Mouse (Mus musculus) stomach, embryonic 14.5 days (tissue): ENCODE data around the gene Fam78a. TPM values are rescaled to one million over a fixed set of nuclear protein-coding genes. Genes with fewer than 3 reads are reported as not detected.
"Not testable (repeated sequence)": the region's sequence is repeated elsewhere in the genome, so short reads cannot be mapped to it uniquely, and the experiment has no call there.

Experiments
- ATAC-seq: fragments of 200-750 bp; cut with Nextera tagmentation; 2 replicates; pipeline ENCODE4 v1.8.0; 2017; ENCODE audit warnings: low read depth, moderate TSS enrichment; ENCODE audit not compliant: insufficient number of reproducible peaks, insufficient read depth, low FRiP score
- H3K27ac ChIP-seq: fragments of 300-500 bp; sonication (generic); 2 replicates; pipeline ENCODE4 v1.5.1; 2014; ENCODE audit warnings: mild to moderate bottlenecking, low read length, moderate library complexity, mixed read lengths
- H3K27me3 ChIP-seq: fragments of 300-500 bp; sonication (generic); 2 replicates; pipeline ENCODE4 v1.6.1; 2014; ENCODE audit warnings: low read length, control low read depth, mixed read lengths; ENCODE audit not compliant: control insufficient read depth, insufficient read depth
- H3K36me3 ChIP-seq: fragments of 300-500 bp; sonication (generic); 2 replicates; pipeline ENCODE4 v1.6.1; 2014; ENCODE audit warnings: mild to moderate bottlenecking, control low read depth, low read length, moderate library complexity, mixed read lengths; ENCODE audit not compliant: control insufficient read depth, insufficient read depth
- H3K4me1 ChIP-seq: fragments of 300-500 bp; sonication (generic); 2 replicates; pipeline ENCODE4 v1.6.1; 2014; ENCODE audit warnings: low read length, control low read depth, mixed read lengths; ENCODE audit not compliant: control insufficient read depth, insufficient read depth
- H3K4me2 ChIP-seq: fragments of 300-500 bp; sonication (generic); replicated peaks from 2 replicates; pipeline ENCODE4 v1.6.1; 2014; ENCODE audit warnings: low read depth, low read length, control low read depth
- H3K4me3 ChIP-seq: fragments of 300-500 bp; sonication (generic); 2 replicates; pipeline ENCODE4 v1.5.1; 2014; ENCODE audit warnings: low read depth, low read length, control low read depth
- H3K9ac ChIP-seq: fragments of 300-500 bp; sonication (generic); replicated peaks from 2 replicates; pipeline ENCODE4 v1.6.1; 2014; ENCODE audit warnings: low read depth, mild to moderate bottlenecking, control low read depth, low read length, moderate library complexity, mixed read lengths
- H3K9me3 ChIP-seq: fragments of 300-500 bp; sonication (generic); 2 replicates; pipeline ENCODE4 v1.6.1; 2016; ENCODE audit warnings: low read depth, low read length, control low read depth; ENCODE audit not compliant: control insufficient read depth
- WGBS: fragments of 180-500 bp; shearing (Covaris S2); extraction: QIAGEN DNeasy Blood & Tissue Kit; methylation state at CpG from one replicate; pipeline ENCODE4 v1.1.7; 2014; 5-methylcytosine and 5-hydroxymethylcytosine counted together
- polyA plus RNA-seq: library from polyadenylated mRNA; unstranded; fragments of >200 nt; fragmentation: Nextera tagmentation; extraction: Ambion mirVana; gene quantifications from 2 replicates; pipeline ENCODE4 v1.2.1, GENCODE M21; 2014

Gene Fam78a
- polyA plus RNA-seq, 1 experiment from 2014 or later = 1.2 TPM

DNA sequence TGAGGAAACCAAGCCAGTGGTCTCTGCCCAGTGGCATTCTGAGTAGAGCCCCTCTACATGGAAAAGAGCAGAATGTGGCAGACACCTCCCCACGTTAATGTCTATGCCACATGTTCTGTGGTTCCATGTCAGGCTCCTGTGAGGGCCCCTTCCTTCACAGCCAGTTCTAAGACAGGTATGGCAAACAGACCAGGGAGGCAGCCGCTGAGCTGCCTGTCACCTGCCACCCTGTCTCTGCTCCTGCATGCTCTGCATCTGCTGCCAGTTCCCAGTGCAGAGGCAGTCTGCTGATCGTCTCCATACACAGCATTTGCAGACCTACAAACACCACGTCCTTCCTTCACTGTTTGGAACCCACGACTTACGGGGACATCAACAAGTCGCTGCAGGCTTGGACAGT, 32.2 kb downstream of the Fam78a start:
- Histone ChIP-seq H3K27ac (no peak overlapping the region), H3K9ac (no peak overlapping the region), H3K4me3 (no peak overlapping the region), H3K9me3 (no peaks in the 10 kb centered on the region), H3K4me2 (no peak overlapping the region), H3K36me3 (peaks cover 39% of the 10 kb centered on the region), H3K27me3 (no peaks in the 10 kb centered on the region), H3K4me1 (0 out of 2 replicates have a peak, but pooled peaks cover 3% of the 10 kb centered on the region)
- ATAC-seq = no peak
- 92% methylated on average over 7 of the region's 7 CpGs for WGBS

DNA sequence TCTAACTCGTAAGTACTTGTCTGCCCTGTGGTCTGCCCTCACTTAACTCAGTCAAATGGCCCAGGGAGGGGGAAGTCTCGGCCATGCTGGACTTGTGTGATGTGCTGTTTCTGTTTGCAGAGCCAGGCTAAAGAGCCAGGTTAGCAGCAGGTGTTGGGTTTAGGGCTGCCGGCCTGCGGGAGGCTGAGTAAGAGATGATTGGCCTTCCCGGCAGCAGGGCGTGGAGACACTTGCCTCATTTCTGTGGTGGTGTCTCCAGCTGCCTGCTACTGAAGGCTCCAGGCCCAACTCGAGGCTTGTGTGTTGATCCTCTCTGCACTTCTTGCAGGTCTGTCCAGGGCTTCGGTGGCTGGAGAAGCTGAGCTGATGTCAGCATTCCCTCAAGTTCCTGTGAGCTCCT, 32.9 kb downstream of the Fam78a start:
- 81% methylated on average over 8 of the region's 8 CpGs for WGBS
- no peak overlapping the region for H3K4me3 ChIP-seq
- 0 out of 2 replicates have a peak, but pooled peaks cover 3% of the 10 kb centered on the region for H3K4me1 ChIP-seq
- ATAC-seq = no peak
- H3K36me3 ChIP-seq = peaks cover 44% of the 10 kb centered on the region
- no peak overlapping the region for H3K9ac ChIP-seq
- no peak overlapping the region for H3K4me2 ChIP-seq
- H3K9me3 ChIP-seq = no peaks in the 10 kb centered on the region
- H3K27ac ChIP-seq = no peak overlapping the region
- no peaks in the 10 kb centered on the region for H3K27me3 ChIP-seq

DNA sequence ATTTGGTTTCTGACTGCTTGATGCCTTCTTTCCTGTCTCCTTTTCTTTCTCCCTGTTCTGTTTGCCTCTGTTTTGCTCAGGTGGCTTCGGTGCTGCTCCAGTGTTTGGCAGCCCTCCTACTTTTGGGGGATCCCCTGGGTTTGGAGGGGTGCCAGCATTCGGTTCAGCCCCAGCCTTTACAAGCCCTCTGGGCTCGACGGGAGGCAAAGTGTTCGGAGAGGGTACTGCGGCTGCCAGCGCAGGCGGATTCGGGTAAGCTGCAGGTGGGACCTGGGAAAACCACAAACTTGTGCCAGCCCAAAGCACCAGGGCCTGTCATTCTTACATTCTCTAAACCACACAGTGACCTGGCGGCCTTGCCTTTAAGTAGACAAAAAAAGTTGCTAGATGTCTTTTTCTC, 37.3 kb downstream of the Fam78a start:
- Histone ChIP-seq H3K4me1 (no peaks in the 10 kb centered on the region), H3K27me3 (no peaks in the 10 kb centered on the region), H3K4me2 (no peak overlapping the region), H3K9me3 (no peaks in the 10 kb centered on the region), H3K4me3 (no peak overlapping the region), H3K27ac (no peak overlapping the region), H3K9ac (no peak overlapping the region), H3K36me3 (peaks cover 58% of the 10 kb centered on the region)
- ATAC-seq = no peak
- WGBS = 91% methylated on average over 10 of the region's 10 CpGs

DNA sequence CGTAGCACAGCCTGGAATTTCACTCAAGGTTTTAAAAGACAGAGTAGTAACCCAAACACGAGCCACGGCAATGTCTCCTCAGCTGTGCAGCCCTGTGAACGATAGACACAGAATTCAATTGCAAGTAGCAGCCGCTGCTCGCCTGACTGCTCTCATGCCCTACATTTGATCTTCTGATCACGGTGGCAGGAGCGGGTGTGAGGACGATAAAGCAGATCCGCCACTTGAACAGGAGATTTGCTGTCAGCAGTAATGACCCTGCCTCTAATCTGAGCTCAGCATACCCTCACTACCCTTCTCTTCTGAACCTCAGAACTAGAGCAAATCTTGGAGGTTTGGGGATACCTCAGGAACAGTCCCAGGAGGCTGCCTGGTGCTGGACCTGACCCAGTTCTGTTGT, 38.6 kb downstream of the Fam78a start:
- H3K4me3 ChIP-seq = no peak overlapping the region
- H3K36me3 ChIP-seq = peaks cover 49% of the 10 kb centered on the region
- WGBS = 91% methylated on average over 10 of the region's 10 CpGs
- ATAC-seq = no peak
- no peak overlapping the region for H3K4me2 ChIP-seq
- no peak overlapping the region for H3K9ac ChIP-seq
- H3K9me3 ChIP-seq = no peaks in the 10 kb centered on the region
- H3K4me1 ChIP-seq = no peaks in the 10 kb centered on the region
- H3K27ac ChIP-seq = no peak overlapping the region
- no peaks in the 10 kb centered on the region for H3K27me3 ChIP-seq

DNA sequence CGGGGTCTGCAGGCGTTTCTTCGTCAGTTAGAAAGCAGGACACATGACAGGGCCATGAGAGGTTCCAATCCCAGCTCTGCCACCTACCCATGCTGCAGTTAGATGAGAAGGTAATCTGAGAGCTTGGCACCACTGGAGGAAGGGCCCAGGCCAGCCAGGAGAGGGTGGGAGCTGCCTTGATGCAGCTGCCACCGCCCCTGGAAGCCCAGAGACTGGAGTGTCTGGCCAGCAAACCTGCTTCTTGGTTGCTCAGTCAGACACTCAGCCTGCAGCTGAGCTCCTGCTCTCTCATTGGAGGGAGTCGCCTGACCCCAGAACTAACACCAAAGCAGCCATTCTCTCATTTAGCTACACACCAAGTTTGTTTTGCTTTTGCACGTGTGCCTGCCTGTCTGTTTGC, 39.3 kb downstream of the Fam78a start:
- no peak for ATAC-seq
- Histone ChIP-seq H3K4me3 (no peak overlapping the region), H3K27ac (no peak overlapping the region), H3K36me3 (peaks cover 47% of the 10 kb centered on the region), H3K9me3 (no peaks in the 10 kb centered on the region), H3K4me1 (no peaks in the 10 kb centered on the region), H3K4me2 (no peak overlapping the region), H3K27me3 (no peaks in the 10 kb centered on the region), H3K9ac (no peak overlapping the region)
- 79% methylated on average over 6 of the region's 6 CpGs for whole genome bisulfite sequencing

DNA sequence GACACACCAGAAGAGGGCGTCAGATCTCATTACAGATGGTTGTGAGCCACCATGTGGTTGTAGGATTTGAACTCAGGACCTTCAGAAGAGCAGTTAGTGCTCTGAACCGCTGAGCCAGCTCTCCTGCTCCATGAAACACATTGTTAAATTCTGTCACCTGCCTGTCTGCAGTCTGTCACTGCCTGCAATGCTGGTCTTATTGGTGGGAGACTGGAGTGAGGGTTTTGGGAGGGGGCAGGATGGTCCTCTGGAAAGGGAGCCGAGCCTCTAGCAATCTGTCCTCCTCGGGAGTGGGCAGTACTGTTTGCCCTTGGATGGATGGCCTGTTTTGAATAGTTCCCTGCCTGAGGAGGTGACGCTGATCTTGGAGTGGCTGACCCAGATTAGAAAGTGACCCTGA, 40.8 kb downstream of the Fam78a start:
- H3K9ac ChIP-seq = no peak overlapping the region
- H3K27me3 ChIP-seq = no peaks in the 10 kb centered on the region
- WGBS = 63% methylated on average over 5 of the region's 5 CpGs
- H3K27ac ChIP-seq = no peak overlapping the region
- no peak overlapping the region for H3K4me3 ChIP-seq
- ATAC-seq = no peak
- H3K36me3 ChIP-seq = peaks cover 50% of the 10 kb centered on the region
- no peaks in the 10 kb centered on the region for H3K4me1 ChIP-seq
- H3K4me2 ChIP-seq = no peak overlapping the region
- no peaks in the 10 kb centered on the region for H3K9me3 ChIP-seq

DNA sequence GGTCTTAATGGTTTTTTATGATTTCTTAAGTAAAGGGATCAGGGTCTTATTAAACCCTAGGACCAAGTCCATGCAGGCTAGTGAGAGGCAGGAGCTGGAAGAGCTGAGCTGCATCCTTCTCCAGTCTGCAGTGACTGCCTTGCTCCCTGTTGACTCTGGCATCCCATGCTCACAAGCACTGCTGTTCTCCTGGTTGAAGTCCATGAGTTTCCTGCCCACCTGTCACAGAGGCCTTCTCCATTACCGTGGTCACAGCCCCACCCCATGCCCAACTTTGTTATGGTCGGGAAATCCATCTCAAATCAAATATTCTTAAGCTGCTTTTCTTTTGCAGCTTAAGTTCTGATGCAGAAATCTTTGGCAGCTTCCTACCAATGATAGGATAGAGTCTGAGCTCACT, 43.6 kb downstream of the Fam78a start:
- 86% methylated on average over 2 of the region's 2 CpGs for WGBS
- peaks cover 59% of the 10 kb centered on the region for H3K36me3 ChIP-seq
- no peaks in the 10 kb centered on the region for H3K9me3 ChIP-seq
- no peak overlapping the region for H3K4me2 ChIP-seq
- no peak overlapping the region for H3K27ac ChIP-seq
- no peak for ATAC-seq
- no peaks in the 10 kb centered on the region for H3K27me3 ChIP-seq
- H3K4me3 ChIP-seq = no peak overlapping the region
- no peaks in the 10 kb centered on the region for H3K4me1 ChIP-seq
- no peak overlapping the region for H3K9ac ChIP-seq

DNA sequence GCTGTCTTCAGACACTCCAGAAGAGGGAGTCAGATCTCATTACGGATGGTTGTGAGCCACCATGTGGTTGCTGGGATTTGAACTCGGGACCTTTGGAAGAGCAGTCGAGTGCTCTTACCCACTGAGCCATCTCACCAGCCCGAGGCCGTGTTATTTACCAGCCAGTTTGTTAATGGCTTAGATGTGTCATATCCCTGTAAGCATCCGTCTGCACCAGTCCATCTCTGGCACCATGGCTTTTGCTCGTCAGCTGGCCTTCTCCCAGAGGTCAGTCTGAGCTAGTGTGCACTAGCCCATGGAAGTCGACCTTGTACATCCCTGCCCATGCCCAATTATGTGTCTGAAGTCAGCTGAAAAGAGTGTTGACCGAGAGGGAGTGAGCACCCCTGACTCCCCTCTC, 44.0 kb downstream of the Fam78a start:
- not testable (repeated sequence) for H3K27me3 ChIP-seq, H3K4me3 ChIP-seq, H3K27ac ChIP-seq, ATAC-seq, H3K9me3 ChIP-seq, H3K9ac ChIP-seq, H3K4me1 ChIP-seq, H3K4me2 ChIP-seq
- WGBS = 90% methylated on average over 9 of the region's 9 CpGs
- H3K36me3 ChIP-seq = peaks cover 58% of the 10 kb centered on the region

DNA sequence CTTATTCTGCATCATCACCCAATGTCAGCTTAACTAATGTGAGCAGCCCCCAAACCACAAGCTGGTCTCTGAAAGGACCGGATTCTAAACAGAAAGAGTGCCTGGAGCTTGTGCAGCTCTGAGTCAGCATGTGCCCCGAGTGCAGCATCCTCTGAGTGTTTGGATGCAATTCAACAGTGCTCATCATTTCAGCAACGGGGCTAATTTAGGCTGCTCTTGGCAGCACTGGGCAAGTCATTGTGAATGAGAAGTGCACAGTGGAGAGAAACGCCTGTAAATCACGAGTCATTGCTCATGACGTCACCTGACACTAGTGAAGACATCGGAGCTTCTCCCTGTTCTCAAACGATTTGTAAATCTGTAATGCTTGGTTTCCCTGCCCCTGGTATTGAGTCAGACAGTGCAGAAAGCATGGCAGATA, 46.0 kb downstream of the Fam78a start:
- Histone ChIP-seq H3K4me1 (no peaks in the 10 kb centered on the region), H3K27me3 (no peaks in the 10 kb centered on the region), H3K9ac (no peak overlapping the region), H3K4me2 (no peak overlapping the region), H3K36me3 (peaks cover 67% of the 10 kb centered on the region), H3K27ac (no peak overlapping the region), H3K4me3 (no peak overlapping the region), H3K9me3 (no peaks in the 10 kb centered on the region)
- no peak for ATAC-seq
- WGBS = 89% methylated on average over 8 of the region's 8 CpGs
